Mouse (Mus musculus) gastrocnemius, adult 2 months (tissue): ENCODE data around the gene Gm20388. TPM values are rescaled to one million over a fixed set of nuclear protein-coding genes. Genes with fewer than 3 reads are reported as not detected.
A peak's percentile ranks its signal among the peaks of the same experiment; 100 is the strongest.

Source experiments
- DNase-seq: peaks from one replicate; pipeline ENCODE4 v3.0.0; 2022
- H3K27ac ChIP-seq: fragments of 200-600 bp; 2 replicates; pipeline ENCODE4 v1.8.1; 2022; ENCODE audit warnings: mild to moderate bottlenecking
- H3K4me3 ChIP-seq: fragments of 200-600 bp; 2 replicates; pipeline ENCODE4 v1.8.1; 2022; ENCODE audit warnings: mild to moderate bottlenecking, moderate library complexity
- CTCF ChIP-seq: fragments of 200-600 bp; IDR thresholded peaks from 2 replicates; pipeline ENCODE4 v1.8.1; 2022; ENCODE audit warnings: antibody characterized with exemption, mild to moderate bottlenecking, moderate library complexity
- intact Hi-C: fragments of 180-260 bp; cut with DNase I; formaldehyde crosslinking; loops from one replicate; pipeline ENCODE4 v1.15.1; 2025
- total RNA-seq, 2 experiments: library from RNA; stranded (reverse); gene quantifications; 2 replicates each; pipeline ENCODE4 v1.2.3; 2021

Gm20388 gene
- total RNA-seq, 2 experiments from 2014 or later = 6.1 to 15.0 TPM

GRCm38 (mm10) chr8:122056113-122056512 lies 2145.5 kb downstream of the Gm20388 start:
- DNase-seq = no peak
- H3K27ac ChIP-seq = peak overlapping the region; percentile 61; the same call in 1 of the 2 replicates
- TF ChIP-seq CTCF = no peak
- intact Hi-C loops = no loop called here
- no peak overlapping the region for H3K4me3 ChIP-seq

GRCm38 (mm10) chr8:122056882-122057281 lies 2146.2 kb downstream of the Gm20388 start:
- no peak for DNase-seq
- Histone ChIP-seq H3K27ac (no peak overlapping the region), H3K4me3 (no peak overlapping the region)
- intact Hi-C loops = no loop called here
- TF ChIP-seq CTCF = no peak

- no peak for TF ChIP-seq CTCF
- H3K27ac ChIP-seq = no peak overlapping the region
- no peak for DNase-seq
- no peak overlapping the region for H3K4me3 ChIP-seq
- intact Hi-C loops = no loop called here
Measured at GRCm38 (mm10) chr8:122058510-122058909, 2147.9 kb downstream of the Gm20388 start.

GRCm38 (mm10) chr8:122058951-122059350 lies 2148.3 kb downstream of the Gm20388 start:
- DNase-seq = no peak
- no peak overlapping the region for H3K4me3 ChIP-seq
- H3K27ac ChIP-seq = no peak overlapping the region
- intact Hi-C loops = no loop called here
- no peak for TF ChIP-seq CTCF

- Histone ChIP-seq H3K4me3 (no peak overlapping the region), H3K27ac (no peak overlapping the region)
- intact Hi-C loops = no loop called here
- no peak for DNase-seq
- TF ChIP-seq CTCF = no peak
Measured at GRCm38 (mm10) chr8:122062508-122063223, 2152.0 kb downstream of the Gm20388 start.

- intact Hi-C loops = no loop called here
- no peak for TF ChIP-seq CTCF
- DNase-seq = peak; percentile 68
- no peak overlapping the region for H3K4me3 ChIP-seq
- peak overlapping the region; percentile 64 for H3K27ac ChIP-seq
Measured at GRCm38 (mm10) chr8:122064353-122064752, 2153.7 kb downstream of the Gm20388 start.

- H3K27ac ChIP-seq = peak overlapping the region; percentile 52
- H3K4me3 ChIP-seq = no peak overlapping the region
- intact Hi-C loops = no loop called here
- peak; percentile 62 for DNase-seq
- TF ChIP-seq CTCF = no peak
Measured at GRCm38 (mm10) chr8:122067783-122068505, 2157.3 kb downstream of the Gm20388 start.

GRCm38 (mm10) chr8:122068609-122069008 lies 2158.0 kb downstream of the Gm20388 start:
- DNase-seq = no peak
- H3K4me3 ChIP-seq = no peak overlapping the region
- intact Hi-C loops = no loop called here
- H3K27ac ChIP-seq = peak overlapping the region; percentile 52
- no peak for TF ChIP-seq CTCF

- TF ChIP-seq CTCF = no peak
- intact Hi-C loops = no loop called here
- peak; percentile 58 for DNase-seq
- no peak overlapping the region for H3K4me3 ChIP-seq
- H3K27ac ChIP-seq = peak overlapping the region; percentile 52
Measured at GRCm38 (mm10) chr8:122069281-122069680, 2158.6 kb downstream of the Gm20388 start.

GRCm38 (mm10) chr8:122071193-122071592 lies 2160.6 kb downstream of the Gm20388 start:
- H3K27ac ChIP-seq = no peak overlapping the region
- TF ChIP-seq CTCF = no peak
- no peak for DNase-seq
- intact Hi-C loops = no loop called here
- H3K4me3 ChIP-seq = no peak overlapping the region

- DNase-seq = no peak
- Histone ChIP-seq H3K4me3 (no peak overlapping the region), H3K27ac (no peak overlapping the region)
- intact Hi-C loops = no loop called here
- no peak for TF ChIP-seq CTCF
Measured at GRCm38 (mm10) chr8:122073964-122074363, 2163.3 kb downstream of the Gm20388 start.

GRCm38 (mm10) chr8:122074442-122074841 lies 2163.8 kb downstream of the Gm20388 start:
- no peak overlapping the region for H3K4me3 ChIP-seq
- no peak for DNase-seq
- no peak for TF ChIP-seq CTCF
- H3K27ac ChIP-seq = no peak overlapping the region
- intact Hi-C loops = no loop called here

GRCm38 (mm10) chr8:122074977-122075376 lies 2164.3 kb downstream of the Gm20388 start:
- no peak for TF ChIP-seq CTCF
- Histone ChIP-seq H3K4me3 (no peak overlapping the region), H3K27ac (no peak overlapping the region)
- no peak for DNase-seq
- intact Hi-C loops = no loop called here
